Mouse (Mus musculus) gastrocnemius, postnatal 4 days (tissue): ENCODE results near the gene Krt14. TPM values are rescaled to one million over a fixed set of nuclear protein-coding genes. Genes with fewer than 3 reads are reported as not detected.
A peak's percentile ranks its signal among the peaks of the same experiment; 100 is the strongest.

Experiments
- DNase-seq, 2 experiments: peaks; one replicate each; pipeline ENCODE4 v3.0.0; 2021 to 2022; ENCODE audit warnings: low spot score in 2 of 2, mixed read lengths in 2 of 2
- total RNA-seq, 2 experiments: library from RNA; stranded (reverse); gene quantifications; 2 replicates each; pipeline ENCODE4 v1.2.3; 2021

The Krt14 gene
- total RNA-seq, 2 experiments from 2014 or later: 0.15 to 1.8 TPM

GRCm38 (mm10) chr11:100168765-100169762 lies 38.3 kb downstream of the Krt14 start:
- peak; percentile 55 to 62 for DNase-seq

- DNase-seq: no peak
Observed at GRCm38 (mm10) chr11:100168071-100168470, 39.3 kb downstream of the Krt14 start.

- DNase-seq: no peak
Observed at GRCm38 (mm10) chr11:100164392-100164791, 43.0 kb downstream of the Krt14 start.

- DNase-seq: no peak
Observed at GRCm38 (mm10) chr11:100157908-100158477, 49.4 kb downstream of the Krt14 start.

GRCm38 (mm10) chr11:100157331-100157730 lies 50.0 kb downstream of the Krt14 start:
- no peak for DNase-seq

- DNase-seq: no peak
Observed at GRCm38 (mm10) chr11:100155497-100156255, 51.7 kb downstream of the Krt14 start.

Other genes starting within 250 kb of the Krt14 start
- not detected for gene Krtap29-1, start 228.5 kb downstream of the Krt14 start, total RNA-seq
- not detected for gene Krtap16-1, start 221.0 kb downstream of the Krt14 start, total RNA-seq
- gene Krtap17-1, start 213.6 kb downstream of the Krt14 start, total RNA-seq: not detected
- not detected for gene Krt33a, start 191.3 kb downstream of the Krt14 start, total RNA-seq
- under 1 TPM in 1 of 2 experiments, not detected in 1; 0.22 TPM for gene Krt33b, start 177.7 kb downstream of the Krt14 start, total RNA-seq
- gene Krt34, start 166.0 kb downstream of the Krt14 start, total RNA-seq: not detected
- gene Krt31, start 157.0 kb downstream of the Krt14 start, total RNA-seq: not detected
- not detected for gene Krt32, start 119.3 kb downstream of the Krt14 start, total RNA-seq
- gene Krt35, start 111.3 kb downstream of the Krt14 start, total RNA-seq: under 1 TPM; 0.15 to 0.31 TPM
- not detected for gene Krt36, start 101.9 kb downstream of the Krt14 start, total RNA-seq
- not detected for gene Krt13, start 86.0 kb downstream of the Krt14 start, total RNA-seq
- 1 to 10 TPM in 1 of 2 experiments, under 1 TPM in 1; 0.27 to 1.1 TPM for gene Krt15, start 71.6 kb downstream of the Krt14 start, total RNA-seq
- gene Krt19, start 58.9 kb downstream of the Krt14 start, total RNA-seq: 1 to 10 TPM in 1 of 2 experiments, under 1 TPM in 1; 0.71 to 1.3 TPM
- under 1 TPM in 1 of 2 experiments, not detected in 1; 0.15 TPM for gene Krt9, start 14.3 kb downstream of the Krt14 start, total RNA-seq
- gene Krt16, start 41.4 kb upstream of the Krt14 start, total RNA-seq: under 1 TPM in 1 of 2 experiments, not detected in 1; 0.29 TPM
- under 1 TPM; 0.29 to 0.44 TPM for gene Krt17, start 53.5 kb upstream of the Krt14 start, total RNA-seq
- gene Krt42, start 62.3 kb upstream of the Krt14 start, total RNA-seq: not detected
- 100 to 1,000 TPM; 842 to 874 TPM for gene Eif1, start 112.3 kb upstream of the Krt14 start, total RNA-seq
- gene Gast, start 126.9 kb upstream of the Krt14 start, total RNA-seq: not detected
- 1 to 10 TPM; 1.5 to 1.7 TPM for gene Hap1, start 148.6 kb upstream of the Krt14 start, total RNA-seq
- 10 to 100 TPM; 80.4 to 91.4 TPM for gene Jup, start 190.2 kb upstream of the Krt14 start, total RNA-seq
- gene P3h4, start 207.3 kb upstream of the Krt14 start, total RNA-seq: 10 to 100 TPM; 27.4 to 29.4 TPM
- gene Fkbp10, start 208.1 kb upstream of the Krt14 start, total RNA-seq: 10 to 100 TPM; 86.4 TPM
- gene Nt5c3b, start 234.3 kb upstream of the Krt14 start, total RNA-seq: 10 to 100 TPM; 35.8 to 38.1 TPM
- 1 to 10 TPM; 1.0 to 1.5 TPM for gene Klhl10, start 234.4 kb upstream of the Krt14 start, total RNA-seq